Mouse (Mus musculus) 3134 (cell line): ENCODE data around the gene Chn1.

ENCODE experiments used
- DNase-seq: peaks from one replicate; pipeline ENCODE4 v3.0.0-alpha.2; 2011; ENCODE audit warnings: low spot score; ENCODE audit not compliant: insufficient read length; ENCODE audit errors: extremely low read depth

Chn1 gene

DNA sequence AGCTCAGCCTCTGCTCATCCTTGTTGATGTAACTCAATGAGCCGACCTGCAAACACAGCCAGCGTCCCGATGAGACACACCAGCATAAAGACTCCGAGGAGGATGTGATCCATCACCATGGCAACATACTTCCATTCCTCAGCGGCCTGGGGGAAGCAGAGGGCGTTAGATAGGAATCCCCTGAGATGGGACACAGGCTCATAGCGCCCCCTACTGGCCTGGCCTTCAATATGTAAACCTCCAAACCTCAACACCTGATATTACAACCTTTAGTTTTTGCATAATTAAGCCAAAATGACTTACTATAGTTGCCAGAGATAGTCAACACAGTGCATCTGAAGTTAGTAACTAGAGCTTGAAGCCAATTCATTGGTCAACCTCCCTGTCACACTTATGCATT lies 209.0 kb downstream of the Chn1 start:
- no peak for DNase-seq

DNA sequence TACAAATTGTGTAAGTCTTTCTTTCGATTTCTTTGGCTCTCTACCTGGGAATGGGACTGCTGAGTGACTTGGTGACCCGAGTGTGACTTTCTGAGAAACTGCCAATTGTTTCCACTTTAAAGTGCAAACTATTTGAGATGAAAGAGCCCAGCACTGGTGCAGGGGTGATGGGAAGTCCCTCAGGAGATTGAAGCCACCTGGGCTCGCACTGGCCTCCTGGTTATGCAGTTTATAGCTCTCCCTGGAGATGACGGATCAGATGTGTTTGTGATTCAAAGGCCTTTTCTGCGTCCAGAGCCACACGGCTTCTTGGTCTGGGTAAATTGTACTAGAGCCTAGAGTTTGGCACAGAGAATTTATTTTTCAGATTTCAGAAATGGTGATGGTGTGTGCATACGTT lies 211.5 kb downstream of the Chn1 start:
- no peak for DNase-seq

DNA sequence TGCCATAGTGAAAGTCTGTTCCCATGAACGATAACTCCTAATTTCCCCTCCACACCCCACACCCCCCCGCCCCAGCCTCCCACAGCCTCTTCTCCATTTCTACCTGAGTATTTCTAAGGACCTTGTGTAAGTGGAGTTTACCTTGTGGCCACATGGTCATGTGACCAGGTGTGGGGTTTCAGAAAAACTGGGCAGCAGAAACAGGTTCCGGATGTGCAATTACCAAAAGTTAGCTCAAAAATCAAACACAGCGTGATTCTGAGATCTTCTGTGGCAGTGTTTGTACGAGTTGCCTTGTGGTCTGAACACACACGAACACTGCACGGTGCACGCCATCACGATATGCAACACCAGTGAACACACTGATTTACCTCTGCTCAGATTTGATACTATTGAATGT lies 212.5 kb downstream of the Chn1 start:
- DNase-seq: no peak

DNA sequence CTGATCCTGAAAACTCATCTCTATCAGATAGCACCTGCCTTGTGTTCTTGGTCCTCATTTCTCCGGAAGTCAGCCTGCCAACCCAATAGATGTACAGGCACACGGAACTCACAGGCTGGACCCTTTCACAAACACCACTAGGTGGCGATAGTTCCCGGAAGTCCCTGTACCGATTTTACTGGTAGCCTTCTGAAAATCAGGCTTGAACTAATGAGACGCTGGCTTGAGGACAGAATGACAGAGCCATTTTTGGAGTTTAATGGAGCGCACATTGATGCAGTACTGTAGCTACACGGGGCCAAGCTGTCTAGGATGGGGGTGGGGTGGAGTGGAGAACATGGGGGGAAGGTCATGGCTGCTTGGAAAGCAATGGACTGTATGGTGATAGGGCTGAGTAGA lies 213.5 kb downstream of the Chn1 start:
- no peak for DNase-seq

DNA sequence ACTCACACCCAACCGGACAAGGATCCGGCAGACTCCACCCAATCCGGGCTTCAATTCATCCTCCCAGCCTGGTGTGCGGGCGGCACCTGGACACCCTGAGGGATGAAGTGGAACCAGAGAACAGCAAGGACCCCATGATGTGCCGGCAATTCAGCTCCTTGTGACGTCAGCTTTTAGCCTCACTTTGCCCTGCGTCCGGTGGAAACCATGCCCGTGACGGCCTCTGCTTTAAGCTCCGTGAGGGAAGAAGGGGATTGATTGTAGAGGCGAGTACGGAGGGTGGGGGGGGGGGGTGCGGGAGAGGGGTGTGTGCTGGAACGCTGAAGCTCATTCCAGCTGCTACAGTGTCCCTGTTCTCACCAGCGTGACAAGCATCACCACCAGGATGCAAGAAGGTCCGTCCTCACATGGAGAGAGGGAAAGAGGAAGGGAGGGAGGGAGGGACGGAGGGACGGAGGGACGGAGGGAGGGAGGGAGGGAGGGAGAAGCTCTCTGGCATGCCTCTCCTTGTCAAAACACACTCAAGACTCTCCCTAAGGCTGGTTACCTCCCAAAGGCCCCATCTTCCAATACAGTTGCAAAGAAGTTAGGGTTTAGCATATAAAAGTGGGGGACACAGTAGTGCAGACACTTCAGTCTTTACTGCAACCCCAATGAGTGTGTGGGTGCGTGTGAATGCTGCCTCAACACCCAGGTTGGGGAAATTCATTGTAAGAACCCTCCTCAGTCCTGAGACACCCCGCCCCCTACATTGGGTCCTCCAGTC lies 214.1 kb downstream of the Chn1 start:
- no peak for DNase-seq
